Mouse (Mus musculus): ENCODE results near the gene Nabp2. TPM values are rescaled to one million over a fixed set of nuclear protein-coding genes. Genes with fewer than 3 reads are reported as not detected.

The Nabp2 gene
- total RNA-seq, 2 experiments from 2014 or later = 68.8 to 105 TPM

- ATAC-seq (replicated peaks; ENCODE audit: poor library complexity) = no peak
Observed at GRCm38 (mm10) chr10:128429454-128429853, 18.2 kb upstream of the Nabp2 start.

GRCm38 (mm10) chr10:128429052-128429451 is 17.8 kb upstream of the Nabp2 start:
- no peak for ATAC-seq (replicated peaks; ENCODE audit: poor library complexity)

GRCm38 (mm10) chr10:128425260-128425659 is 14.0 kb upstream of the Nabp2 start:
- ATAC-seq (replicated peaks; ENCODE audit: poor library complexity) = no peak

- peak; percentile 98 for ATAC-seq (replicated peaks; ENCODE audit: poor library complexity)
Observed at GRCm38 (mm10) chr10:128424604-128425003, 13.3 kb upstream of the Nabp2 start.

GRCm38 (mm10) chr10:128422426-128422825 is 11.1 kb upstream of the Nabp2 start:
- ATAC-seq (replicated peaks; ENCODE audit: poor library complexity) = no peak

GRCm38 (mm10) chr10:128414848-128415247 is 3.6 kb upstream of the Nabp2 start:
- ATAC-seq (replicated peaks; ENCODE audit: poor library complexity) = no peak

GRCm38 (mm10) chr10:128413076-128413475 is 1.8 kb upstream of the Nabp2 start:
- ATAC-seq (replicated peaks; ENCODE audit: poor library complexity) = no peak

- ATAC-seq (replicated peaks; ENCODE audit: poor library complexity) = no peak
Observed at GRCm38 (mm10) chr10:128412558-128412957, 1.3 kb upstream of the Nabp2 start.

GRCm38 (mm10) chr10:128412055-128412381 is 726 bp upstream of the Nabp2 start:
- no peak for ATAC-seq (replicated peaks; ENCODE audit: poor library complexity)

GRCm38 (mm10) chr10:128410560-128410845 is 789 bp downstream of the Nabp2 start:
- no peak for ATAC-seq (replicated peaks; ENCODE audit: poor library complexity)

- ATAC-seq (replicated peaks; ENCODE audit: poor library complexity) = peak; percentile 79
Observed at GRCm38 (mm10) chr10:128409692-128410559, 1.4 kb downstream of the Nabp2 start.

GRCm38 (mm10) chr10:128408591-128409535 is 2.4 kb downstream of the Nabp2 start:
- ATAC-seq (replicated peaks; ENCODE audit: poor library complexity) = 0 out of 2 replicates have a peak, but pooled peaks have one; percentile 7

- no peak for ATAC-seq (replicated peaks; ENCODE audit: poor library complexity)
Observed at GRCm38 (mm10) chr10:128403931-128404330, 7.4 kb downstream of the Nabp2 start.

GRCm38 (mm10) chr10:128401638-128402037 is 9.7 kb downstream of the Nabp2 start:
- ATAC-seq (replicated peaks; ENCODE audit: poor library complexity) = no peak

GRCm38 (mm10) chr10:128401056-128401455 is 10.2 kb downstream of the Nabp2 start, which contains the start of gene Slc39a5:
Slc39a5 (minus strand) TSS chr10:128401229.
- no peak for ATAC-seq (replicated peaks; ENCODE audit: poor library complexity)

- ATAC-seq (replicated peaks; ENCODE audit: poor library complexity) = no peak
Observed at GRCm38 (mm10) chr10:128400338-128400737, 11.0 kb downstream of the Nabp2 start.

GRCm38 (mm10) chr10:128397466-128397865 is 13.8 kb downstream of the Nabp2 start:
- ATAC-seq (replicated peaks; ENCODE audit: poor library complexity) = no peak

GRCm38 (mm10) chr10:128396716-128397264 is 14.5 kb downstream of the Nabp2 start:
- no peak for ATAC-seq (replicated peaks; ENCODE audit: poor library complexity)

GRCm38 (mm10) chr10:128396017-128396673 is 15.1 kb downstream of the Nabp2 start:
- peak; percentile 18; the same call in 1 of the 2 replicates for ATAC-seq (replicated peaks; ENCODE audit: poor library complexity)

- ATAC-seq (replicated peaks; ENCODE audit: poor library complexity) = no peak
Observed at GRCm38 (mm10) chr10:128391850-128392249, 19.4 kb downstream of the Nabp2 start.

- ATAC-seq (replicated peaks; ENCODE audit: poor library complexity) = no peak
Observed at GRCm38 (mm10) chr10:128390366-128390765, 20.9 kb downstream of the Nabp2 start.

All from megakaryocyte progenitor cell, adult 5-6 weeks (primary cell).